Mouse (Mus musculus) naive thymus-derived CD4-positive, alpha-beta T cell, adult 2 months (primary cell): ENCODE measurements around the gene Gm11568.
"Not testable (repeated sequence)": the region's sequence is repeated elsewhere in the genome, so short reads cannot be mapped to it uniquely, and the experiment has no call there.

ENCODE experiments used
- DNase-seq: peaks from one replicate; pipeline ENCODE4 v3.0.0-alpha.2; 2011; ENCODE audit warnings: low read depth

Gene Gm11568

DNA sequence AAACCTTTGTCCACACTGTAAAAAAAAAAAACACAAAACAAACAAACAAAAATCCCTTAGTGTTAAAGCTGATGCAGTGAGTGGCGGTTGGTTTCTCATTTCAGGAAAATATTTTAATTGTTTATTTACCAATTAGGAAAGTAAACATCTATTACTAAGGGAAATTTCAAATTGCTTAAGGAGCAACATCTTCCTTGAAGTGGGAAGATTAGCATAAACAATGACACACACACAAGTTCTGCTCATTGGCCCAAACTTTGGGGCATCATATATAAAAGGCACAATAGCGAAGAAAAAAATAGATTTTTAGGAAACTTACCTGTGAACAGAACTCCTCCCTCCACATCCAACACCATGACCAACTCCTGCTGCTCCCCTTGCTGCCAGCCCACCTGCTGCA is at the start of gene Gm11568:
Gene Gm11568 (plus strand): TSS at position 301 of the 400 bp plus-strand sequence.
- DNase-seq: no peak

DNA sequence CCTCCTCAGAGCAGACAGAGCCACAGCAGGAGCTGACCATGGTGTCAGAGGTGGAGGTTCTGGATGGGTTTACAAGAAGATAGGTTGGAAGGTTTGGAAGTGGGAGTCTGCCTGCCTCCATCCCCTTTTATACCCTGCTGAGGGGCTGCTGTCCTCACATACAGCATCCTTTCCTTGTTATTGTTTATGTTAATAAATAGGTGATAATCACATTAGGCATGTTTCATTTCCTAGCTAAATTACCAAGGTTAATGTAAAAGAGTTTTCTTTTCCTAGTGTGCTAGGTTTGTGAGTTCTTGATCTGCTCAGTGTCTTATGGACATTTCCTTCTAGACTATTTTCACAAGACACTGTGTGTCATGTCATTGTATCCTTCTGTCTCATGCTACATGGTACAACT is 47.9 kb upstream of the Gm11568 start, which contains the start of gene Krtap4-13:
Gene Krtap4-13 (minus strand): TSS at position 101 of the 400 bp plus-strand sequence.
- DNase-seq: not testable (repeated sequence)

DNA sequence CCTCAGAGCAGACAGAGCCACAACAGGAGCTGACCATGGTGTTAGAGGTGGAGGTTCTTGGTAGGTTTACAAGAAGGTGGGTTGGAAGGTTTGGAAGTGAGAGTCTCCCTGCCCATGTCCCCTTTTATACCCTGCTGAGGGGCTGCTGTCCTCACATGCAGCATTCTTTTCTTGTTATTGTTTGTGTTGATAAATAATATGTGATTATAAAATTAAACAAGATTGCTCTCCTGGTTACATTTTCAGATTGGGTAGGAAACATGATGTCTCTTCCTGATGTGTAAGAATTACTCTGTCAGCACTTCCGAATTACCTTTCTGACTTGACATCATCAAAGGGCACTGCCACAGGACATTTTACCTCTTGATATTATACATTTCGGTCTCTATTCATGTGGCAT is 42.2 kb upstream of the Gm11568 start, which contains the start of gene Gm11564:
Gene Gm11564 (minus strand): TSS at position 101 of the 400 bp plus-strand sequence.
- not testable (repeated sequence) for DNase-seq

DNA sequence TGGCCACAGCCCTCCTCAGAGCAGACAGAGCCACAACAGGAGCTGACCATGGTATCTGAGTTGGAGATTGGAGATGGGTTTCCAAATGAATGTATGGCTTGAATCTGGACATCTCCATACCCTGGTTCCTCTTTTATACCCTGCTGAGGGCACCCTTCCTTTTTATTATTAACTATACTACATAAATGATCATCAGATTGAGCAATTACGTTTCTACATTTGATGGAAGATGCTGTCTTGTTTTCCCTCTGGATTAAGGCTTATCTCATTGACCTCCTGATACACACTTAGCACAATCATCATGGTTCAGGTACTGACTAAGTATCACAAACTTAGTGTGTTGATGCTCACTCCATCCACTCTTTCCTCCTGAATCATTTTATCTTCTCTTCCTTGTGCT is 19.8 kb upstream of the Gm11568 start, which contains the start of gene 2300003K06Rik:
Gene 2300003K06Rik (minus strand): TSS at position 101 of the 400 bp plus-strand sequence.
- DNase-seq: no peak

DNA sequence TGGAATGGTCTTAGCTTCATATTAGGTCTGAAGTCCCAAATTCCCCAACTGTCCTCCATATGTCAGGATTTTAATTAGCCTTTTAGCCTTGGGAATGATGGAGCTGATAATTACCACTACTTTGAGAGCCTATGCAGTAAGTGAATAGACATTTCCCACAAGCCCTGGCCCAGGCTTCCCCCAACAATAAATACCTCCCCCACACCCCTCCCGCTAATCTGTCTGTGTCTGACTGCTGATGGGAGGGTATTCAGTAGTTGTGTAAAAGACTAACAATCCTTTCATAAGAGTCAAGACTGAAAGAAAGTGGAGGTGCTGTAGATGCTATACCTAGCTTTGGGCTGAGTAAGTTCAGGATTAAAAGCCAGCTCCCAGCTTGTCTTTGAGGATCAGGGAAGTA is 15.5 kb upstream of the Gm11568 start:
- no peak for DNase-seq

DNA sequence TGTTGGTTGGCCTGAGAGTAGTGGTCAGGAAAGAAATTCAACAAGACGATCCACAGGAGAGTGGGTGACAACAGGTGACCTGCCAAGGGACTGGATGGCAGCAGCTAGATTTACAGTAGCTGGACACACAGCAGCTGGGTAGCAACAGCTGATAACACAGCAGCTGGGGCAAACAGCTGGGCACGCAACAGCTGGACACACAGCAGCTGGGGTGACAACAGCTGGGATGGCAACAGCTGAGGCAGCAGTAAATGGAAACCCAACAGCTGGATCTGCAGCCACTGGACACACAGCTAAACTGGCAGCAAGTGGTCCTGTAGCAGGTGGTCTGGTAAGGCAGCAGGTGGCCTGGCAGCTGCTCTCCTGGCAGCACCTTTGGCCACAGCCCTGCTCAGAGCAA is 11.0 kb upstream of the Gm11568 start:
- DNase-seq: no peak

DNA sequence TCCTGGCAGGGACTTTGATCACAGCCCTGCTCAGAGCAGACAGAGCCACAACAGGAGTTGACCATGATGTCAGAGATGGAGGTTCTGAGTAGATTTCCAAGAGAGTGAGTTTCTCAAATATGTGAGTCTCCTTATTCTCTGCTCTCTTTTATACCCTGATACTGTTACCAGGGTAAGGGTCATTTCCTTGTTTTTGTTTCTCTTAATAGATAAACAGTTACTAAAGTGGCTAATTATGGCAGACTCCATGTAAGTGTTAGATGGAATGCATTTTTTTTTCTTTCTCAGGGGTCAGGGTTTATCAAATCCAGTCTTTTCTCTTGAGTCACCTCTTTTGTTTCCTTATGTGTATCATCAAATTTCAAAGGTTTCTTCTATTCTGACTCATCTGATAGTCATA is 6.2 kb upstream of the Gm11568 start, which contains the start of gene Krtap4-16:
Gene Krtap4-16 (minus strand): TSS at position 101 of the 400 bp plus-strand sequence.
- no peak for DNase-seq

DNA sequence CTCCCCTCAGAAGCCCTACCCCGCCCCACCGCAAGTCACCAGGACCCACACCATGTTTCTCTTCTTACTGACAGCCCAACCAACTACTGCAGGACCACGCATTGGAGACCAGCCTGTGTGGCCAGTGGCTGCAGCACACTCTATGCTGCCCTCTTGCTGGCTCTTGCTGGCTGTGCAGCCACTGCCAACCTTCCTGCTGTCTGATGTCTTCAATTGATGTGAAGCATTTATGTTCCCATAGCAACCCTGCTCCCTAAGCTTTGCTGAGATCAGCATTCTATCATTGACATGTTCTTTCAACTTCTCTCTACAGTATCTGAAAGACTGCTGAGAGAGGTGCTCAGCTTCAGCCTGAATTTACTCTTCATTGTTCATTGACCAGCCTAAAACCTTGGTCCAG is 3.6 kb upstream of the Gm11568 start:
- no peak for DNase-seq

DNA sequence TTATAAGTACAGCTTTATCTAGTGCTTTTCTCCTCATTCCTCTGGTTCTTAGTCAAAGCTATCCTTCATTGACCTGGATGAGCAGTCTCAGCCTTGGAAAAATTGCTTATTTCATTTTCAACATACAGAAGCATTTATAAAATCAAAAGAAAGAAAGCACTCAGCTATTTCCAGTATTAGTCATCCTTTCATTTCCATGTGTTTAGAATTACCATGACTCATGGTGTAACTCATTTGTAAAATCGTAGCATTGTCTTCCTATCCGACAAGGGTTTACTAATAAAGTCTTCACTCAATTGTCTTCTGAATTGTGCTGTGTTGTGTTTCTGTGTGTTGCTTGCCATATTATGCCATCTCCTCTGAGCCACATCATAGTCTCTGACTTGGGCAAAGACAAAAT is 1.0 kb downstream of the Gm11568 start:
- no peak for DNase-seq

DNA sequence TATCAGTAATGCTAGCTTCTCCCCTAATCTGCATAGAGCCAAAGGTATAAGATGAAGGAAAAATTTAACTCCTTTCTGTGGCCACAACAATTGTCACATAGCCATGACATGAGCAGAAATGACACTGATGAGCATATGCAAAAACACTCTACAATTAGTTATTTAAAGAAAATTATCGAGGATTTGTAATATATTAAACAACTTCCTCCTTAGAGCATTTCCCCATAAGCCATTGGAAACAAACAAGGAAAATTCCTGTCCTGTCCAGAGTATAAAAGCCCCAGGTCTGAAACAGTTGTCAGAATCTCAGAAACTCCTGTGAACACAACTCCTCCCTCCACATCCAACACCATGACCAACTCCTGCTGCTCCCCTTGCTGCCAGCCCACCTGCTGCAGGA is 6.5 kb downstream of the Gm11568 start, which contains the start of gene Gm11559:
Gene Gm11559 (plus strand): TSS at position 301 of the 400 bp plus-strand sequence.
- not testable (repeated sequence) for DNase-seq

DNA sequence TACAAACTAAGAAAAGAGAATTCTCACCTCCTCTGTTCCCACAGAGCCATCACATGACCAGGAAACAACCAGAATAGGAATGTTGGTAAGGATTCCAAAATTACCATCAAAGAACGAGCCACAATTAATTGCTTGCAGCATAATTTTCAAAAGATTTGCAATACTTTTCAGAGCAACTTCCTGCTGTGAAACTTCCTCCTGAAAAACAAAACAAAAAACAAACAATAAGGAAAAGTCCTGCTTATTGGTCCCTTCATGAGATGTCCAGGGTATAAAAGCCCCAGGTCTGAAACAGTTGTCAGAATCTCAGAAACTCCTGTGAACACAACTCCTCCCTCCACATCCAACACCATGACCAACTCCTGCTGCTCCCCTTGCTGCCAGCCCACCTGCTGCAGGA is 15.4 kb downstream of the Gm11568 start, which contains the start of gene Krtap9-1:
Gene Krtap9-1 (plus strand): TSS at position 301 of the 400 bp plus-strand sequence.
- DNase-seq: not testable (repeated sequence)

DNA sequence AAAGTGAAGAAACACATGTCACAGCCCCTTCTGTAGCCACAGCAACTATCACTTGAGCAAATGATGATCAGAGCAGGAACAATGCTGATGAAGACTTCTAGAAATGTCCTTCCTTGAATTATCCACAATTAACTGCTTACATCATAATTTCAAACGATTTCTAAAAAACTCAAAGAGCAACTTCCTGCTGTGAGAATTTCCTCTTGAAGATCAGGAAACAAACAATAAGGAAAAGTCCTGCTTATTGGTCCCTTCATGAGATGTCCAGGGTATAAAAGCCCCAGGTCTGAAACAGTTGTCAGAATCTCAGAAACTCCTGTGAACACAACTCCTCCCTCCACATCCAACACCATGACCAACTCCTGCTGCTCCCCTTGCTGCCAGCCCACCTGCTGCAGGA is 21.2 kb downstream of the Gm11568 start, which contains the start of gene Gm11567:
Gene Gm11567 (plus strand): TSS at position 301 of the 400 bp plus-strand sequence.
- not testable (repeated sequence) for DNase-seq

DNA sequence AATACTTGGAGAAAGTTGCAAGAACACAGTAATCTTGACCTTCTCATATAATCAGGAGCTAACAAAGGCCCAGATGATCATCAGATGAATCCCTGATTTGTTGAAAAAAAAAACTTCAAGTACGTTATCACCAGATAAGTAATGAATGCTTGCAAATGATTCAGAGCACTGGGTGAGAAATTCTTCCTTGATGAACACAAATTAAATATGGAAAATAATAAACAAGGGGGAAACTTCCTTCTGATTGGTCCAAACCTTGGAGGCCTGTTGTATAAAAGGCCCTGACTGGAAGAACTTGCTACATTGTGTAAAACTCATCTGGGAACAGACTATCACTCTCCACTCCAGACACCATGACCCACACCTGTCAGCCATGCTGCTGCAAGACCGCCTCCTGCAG is 49.9 kb downstream of the Gm11568 start, which contains the start of gene Krtap31-1:
Gene Krtap31-1 (plus strand): TSS at position 301 of the 400 bp plus-strand sequence.
- no peak for DNase-seq
